Mouse (Mus musculus): Measurements from ENCODE around the gene Ythdc1. TPM values are rescaled to one million over a fixed set of nuclear protein-coding genes. Genes with fewer than 3 reads are reported as not detected.
"Not testable (repeated sequence)": the region's sequence is repeated elsewhere in the genome, so short reads cannot be mapped to it uniquely, and the experiment has no call there.

Gene Ythdc1
- 270 and 271 TPM in 2 replicates for total RNA-seq (2017)

- ATAC-seq (replicated peaks in 1 of 2; ENCODE audit: insufficient read depth in 1 of 2, low FRiP score in 2 of 2, low TSS enrichment in 1 of 2, low read depth in 1 of 2, poor library complexity in 2 of 2, severe bottlenecking in 2 of 2): peak; percentile 94 to 95
Observed at GRCm38 (mm10) chr5:86803962-86804940, at the start of gene Ythdc1. TSS of gene Ythdc1 (plus strand) at chr5:86804221.

- no peak for ATAC-seq (replicated peaks in 1 of 2; ENCODE audit: insufficient read depth in 1 of 2, low FRiP score in 2 of 2, low TSS enrichment in 1 of 2, low read depth in 1 of 2, poor library complexity in 2 of 2, severe bottlenecking in 2 of 2)
Observed at GRCm38 (mm10) chr5:86769015-86769658, 34.9 kb upstream of the Ythdc1 start.

DNA sequence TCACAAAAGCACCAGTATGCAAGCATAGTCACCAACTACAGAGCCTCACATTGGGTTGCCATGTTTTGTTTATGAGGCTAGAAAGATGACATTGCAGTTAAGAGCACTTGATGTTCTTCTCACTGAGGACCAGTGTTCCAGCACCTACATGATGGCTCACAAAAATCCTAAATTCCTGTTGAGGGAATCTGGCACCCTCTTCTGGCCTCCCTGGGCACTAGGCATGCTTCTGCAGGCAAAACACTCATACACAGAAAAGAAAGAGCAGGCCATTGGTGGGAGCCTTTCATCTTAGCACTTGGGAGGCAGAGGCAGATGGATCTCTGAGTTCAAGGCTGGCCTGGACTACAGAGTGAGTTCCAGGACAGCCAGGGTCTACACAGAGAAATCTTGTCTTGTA is 33.0 kb upstream of the Ythdc1 start:
- ATAC-seq (replicated peaks in 1 of 2; ENCODE audit: insufficient read depth in 1 of 2, low FRiP score in 2 of 2, low TSS enrichment in 1 of 2, low read depth in 1 of 2, poor library complexity in 2 of 2, severe bottlenecking in 2 of 2): no peak

DNA sequence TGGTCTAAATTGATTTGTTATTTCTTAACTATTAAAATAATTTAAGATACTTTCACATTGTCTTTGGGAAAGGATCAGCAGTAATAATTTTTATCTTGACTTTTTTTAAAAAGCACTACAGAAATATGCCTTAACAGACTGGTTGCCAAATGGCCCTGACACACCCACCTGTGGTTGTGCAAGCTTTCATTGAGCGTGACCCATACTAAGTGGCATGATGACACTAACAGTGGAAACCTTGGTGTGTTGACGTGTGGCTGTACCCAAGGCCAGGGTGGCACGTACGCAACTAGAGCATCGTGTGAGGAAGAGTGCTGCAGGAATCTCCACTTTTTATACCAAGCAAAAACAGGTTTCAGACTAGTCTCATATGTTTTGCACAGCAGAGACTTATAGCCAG is 27.1 kb upstream of the Ythdc1 start:
- ATAC-seq (replicated peaks in 1 of 2; ENCODE audit: insufficient read depth in 1 of 2, low FRiP score in 2 of 2, low TSS enrichment in 1 of 2, low read depth in 1 of 2, poor library complexity in 2 of 2, severe bottlenecking in 2 of 2): no peak

DNA sequence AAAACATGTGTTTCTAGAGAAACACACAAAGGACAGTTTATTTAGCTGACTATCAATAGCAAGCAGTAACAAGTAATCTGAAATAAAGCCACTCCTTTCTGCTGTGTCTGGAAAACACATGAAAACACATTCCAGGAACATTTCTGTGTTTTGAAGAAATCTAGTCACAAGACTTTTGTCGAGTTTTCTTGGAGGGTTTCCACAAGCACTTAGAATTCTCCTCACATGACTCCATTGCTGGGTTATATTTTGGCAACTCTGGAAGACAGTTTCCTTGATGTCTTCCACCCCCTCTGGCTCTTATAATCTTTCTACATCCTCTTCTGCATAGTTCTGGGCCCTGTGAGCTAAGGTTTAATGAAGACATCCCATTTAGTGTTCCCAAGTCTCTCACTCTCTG is 25.6 kb upstream of the Ythdc1 start:
- no peak for ATAC-seq (replicated peaks in 1 of 2; ENCODE audit: insufficient read depth in 1 of 2, low FRiP score in 2 of 2, low TSS enrichment in 1 of 2, low read depth in 1 of 2, poor library complexity in 2 of 2, severe bottlenecking in 2 of 2)

DNA sequence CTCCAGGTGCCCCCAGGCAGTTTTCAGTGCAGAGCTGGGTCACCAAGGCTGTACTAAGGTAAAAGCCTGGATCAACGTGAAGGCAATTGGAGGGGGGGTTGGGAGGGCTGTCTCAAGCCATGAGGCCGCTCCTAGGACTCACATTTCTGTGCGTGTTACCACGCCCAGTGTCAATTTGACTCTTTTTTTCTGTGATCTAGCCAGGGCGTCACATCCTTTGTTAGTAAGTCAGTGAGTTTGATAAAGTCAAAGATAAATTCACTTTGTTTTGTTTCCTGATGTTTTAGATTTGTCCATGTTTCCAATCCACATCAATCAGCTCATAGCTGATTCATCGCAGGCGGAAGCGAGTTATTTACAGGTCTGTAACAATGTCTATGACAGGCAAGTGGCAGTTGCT is 21.0 kb upstream of the Ythdc1 start:
- no peak for ATAC-seq (replicated peaks in 1 of 2; ENCODE audit: insufficient read depth in 1 of 2, low FRiP score in 2 of 2, low TSS enrichment in 1 of 2, low read depth in 1 of 2, poor library complexity in 2 of 2, severe bottlenecking in 2 of 2)

- no peak for ATAC-seq (replicated peaks in 1 of 2; ENCODE audit: insufficient read depth in 1 of 2, low FRiP score in 2 of 2, low TSS enrichment in 1 of 2, low read depth in 1 of 2, poor library complexity in 2 of 2, severe bottlenecking in 2 of 2)
Observed at GRCm38 (mm10) chr5:86784205-86784604, 19.8 kb upstream of the Ythdc1 start.

- no peak for ATAC-seq (replicated peaks in 1 of 2; ENCODE audit: insufficient read depth in 1 of 2, low FRiP score in 2 of 2, low TSS enrichment in 1 of 2, low read depth in 1 of 2, poor library complexity in 2 of 2, severe bottlenecking in 2 of 2)
Observed at GRCm38 (mm10) chr5:86786798-86787197, 17.2 kb upstream of the Ythdc1 start.

GRCm38 (mm10) chr5:86789954-86790353 is 14.1 kb upstream of the Ythdc1 start:
- ATAC-seq (replicated peaks in 1 of 2; ENCODE audit: insufficient read depth in 1 of 2, low FRiP score in 2 of 2, low TSS enrichment in 1 of 2, low read depth in 1 of 2, poor library complexity in 2 of 2, severe bottlenecking in 2 of 2): no peak

GRCm38 (mm10) chr5:86792249-86792648 is 11.8 kb upstream of the Ythdc1 start:
- ATAC-seq (replicated peaks in 1 of 2; ENCODE audit: insufficient read depth in 1 of 2, low FRiP score in 2 of 2, low TSS enrichment in 1 of 2, low read depth in 1 of 2, poor library complexity in 2 of 2, severe bottlenecking in 2 of 2): peak; percentile 79 to 84

DNA sequence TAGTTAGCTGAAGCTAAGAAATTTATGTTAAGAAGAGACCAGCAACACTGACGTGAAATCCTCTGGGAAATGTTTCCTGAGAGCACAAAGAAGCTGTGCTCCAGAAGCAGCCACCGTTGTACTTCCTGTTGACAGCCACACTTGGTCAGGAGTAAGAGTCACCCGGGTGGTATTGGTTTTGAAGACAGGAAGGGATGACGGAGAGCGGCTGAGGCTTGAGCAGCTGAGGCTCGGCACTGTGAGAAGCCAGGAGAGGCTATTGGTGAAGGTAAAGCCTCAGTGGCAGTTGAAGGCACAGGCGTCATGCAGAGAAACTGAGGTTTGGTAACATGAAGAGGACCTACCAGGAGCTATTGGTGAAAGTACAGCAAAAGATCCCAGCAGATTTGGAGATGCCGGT is 11.2 kb upstream of the Ythdc1 start:
- peak; percentile 85 to 86 for ATAC-seq (replicated peaks in 1 of 2; ENCODE audit: insufficient read depth in 1 of 2, low FRiP score in 2 of 2, low TSS enrichment in 1 of 2, low read depth in 1 of 2, poor library complexity in 2 of 2, severe bottlenecking in 2 of 2)

DNA sequence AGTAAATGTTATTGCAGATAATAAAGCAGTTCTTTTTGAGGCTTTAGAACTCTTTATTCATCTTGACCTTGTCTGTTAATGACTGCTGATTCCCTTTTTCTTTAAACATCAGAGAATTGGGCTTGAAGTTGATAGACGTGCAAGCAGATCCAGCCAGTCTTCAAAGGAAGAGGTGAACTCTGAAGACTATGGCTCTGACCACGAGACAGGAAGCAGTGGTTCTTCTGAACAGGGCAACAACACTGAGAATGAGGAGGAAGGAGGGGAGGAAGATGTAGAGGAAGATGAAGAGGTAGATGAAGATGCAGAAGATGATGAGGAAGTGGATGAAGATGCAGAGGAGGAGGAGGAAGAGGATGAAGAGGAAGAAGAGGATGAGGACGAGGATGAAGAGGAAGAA is 12.8 kb downstream of the Ythdc1 start:
- 0 out of 4 replicates have a peak, but pooled peaks of 1 of the 2 experiments have one; percentile 45 for ATAC-seq (replicated peaks in 1 of 2; ENCODE audit: insufficient read depth in 1 of 2, low FRiP score in 2 of 2, low TSS enrichment in 1 of 2, low read depth in 1 of 2, poor library complexity in 2 of 2, severe bottlenecking in 2 of 2)

DNA sequence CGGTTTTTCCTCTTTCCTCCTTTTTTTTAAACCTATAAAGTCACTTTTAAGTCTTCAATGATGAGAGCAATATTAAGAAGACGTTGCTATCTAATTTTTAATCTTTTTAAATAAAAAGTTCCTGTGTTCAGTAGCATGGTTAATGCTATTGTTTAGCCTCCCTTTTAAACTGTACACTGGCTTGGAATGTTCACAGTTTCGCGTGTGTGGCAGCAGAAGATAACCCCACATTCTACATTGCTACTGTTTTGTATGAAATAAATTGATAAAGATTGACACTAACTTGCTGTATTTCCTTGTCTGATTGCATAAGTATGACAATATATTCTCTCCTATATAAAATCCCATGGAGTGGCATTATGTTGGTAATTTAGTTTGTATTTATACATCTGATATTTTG is 32.4 kb downstream of the Ythdc1 start:
- not testable (repeated sequence) for ATAC-seq (replicated peaks in 1 of 2; ENCODE audit: insufficient read depth in 1 of 2, low FRiP score in 2 of 2, low TSS enrichment in 1 of 2, low read depth in 1 of 2, poor library complexity in 2 of 2, severe bottlenecking in 2 of 2)

DNA sequence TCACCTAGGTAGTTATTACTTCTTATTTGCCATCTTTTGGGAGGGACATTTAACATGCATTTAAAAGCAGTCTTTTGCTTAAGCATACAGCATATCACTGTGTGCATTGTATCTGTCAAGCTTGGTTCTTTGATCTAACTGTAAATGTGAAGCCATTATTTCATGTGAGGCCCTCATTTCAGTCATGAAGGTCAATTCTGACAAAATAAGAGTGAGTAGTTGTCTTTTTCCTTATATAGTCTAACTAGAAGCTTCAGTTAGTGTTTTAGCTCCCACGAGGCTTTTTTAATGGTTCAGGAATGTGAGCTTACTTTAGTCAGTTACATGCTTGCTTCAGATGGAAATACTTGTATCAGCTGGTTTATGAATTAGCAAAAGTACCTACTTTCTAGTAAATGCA is 34.1 kb downstream of the Ythdc1 start:
- no peak for ATAC-seq (replicated peaks in 1 of 2; ENCODE audit: insufficient read depth in 1 of 2, low FRiP score in 2 of 2, low TSS enrichment in 1 of 2, low read depth in 1 of 2, poor library complexity in 2 of 2, severe bottlenecking in 2 of 2)

GRCm38 (mm10) chr5:86839472-86839871 is 35.5 kb downstream of the Ythdc1 start:
- ATAC-seq (replicated peaks in 1 of 2; ENCODE audit: insufficient read depth in 1 of 2, low FRiP score in 2 of 2, low TSS enrichment in 1 of 2, low read depth in 1 of 2, poor library complexity in 2 of 2, severe bottlenecking in 2 of 2): no peak

- ATAC-seq (replicated peaks in 1 of 2; ENCODE audit: insufficient read depth in 1 of 2, low FRiP score in 2 of 2, low TSS enrichment in 1 of 2, low read depth in 1 of 2, poor library complexity in 2 of 2, severe bottlenecking in 2 of 2): peak; percentile 17 to 25; a peak in 1 of 4 replicates
Observed at GRCm38 (mm10) chr5:86840207-86840606, 36.2 kb downstream of the Ythdc1 start.

DNA sequence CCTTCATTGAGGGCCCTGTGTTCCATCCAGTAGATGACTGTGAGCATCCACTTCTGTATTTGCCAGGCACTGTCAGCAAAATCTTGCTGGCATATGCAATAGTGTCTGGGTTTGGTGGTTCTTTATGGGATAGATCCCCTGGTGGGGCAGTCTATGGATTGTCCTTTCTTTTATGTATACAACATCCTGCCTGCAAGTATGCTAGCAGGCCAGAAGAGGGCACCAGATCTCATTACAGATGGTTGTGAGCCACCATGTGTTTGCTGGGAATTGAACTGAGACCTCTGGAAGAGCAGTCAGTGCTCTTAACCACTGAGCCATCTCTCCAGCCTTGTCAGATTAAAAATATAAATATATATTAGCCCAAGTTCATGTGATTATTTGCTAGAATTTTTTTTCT is 37.2 kb downstream of the Ythdc1 start:
- ATAC-seq (replicated peaks in 1 of 2; ENCODE audit: insufficient read depth in 1 of 2, low FRiP score in 2 of 2, low TSS enrichment in 1 of 2, low read depth in 1 of 2, poor library complexity in 2 of 2, severe bottlenecking in 2 of 2): not testable (repeated sequence)

DNA sequence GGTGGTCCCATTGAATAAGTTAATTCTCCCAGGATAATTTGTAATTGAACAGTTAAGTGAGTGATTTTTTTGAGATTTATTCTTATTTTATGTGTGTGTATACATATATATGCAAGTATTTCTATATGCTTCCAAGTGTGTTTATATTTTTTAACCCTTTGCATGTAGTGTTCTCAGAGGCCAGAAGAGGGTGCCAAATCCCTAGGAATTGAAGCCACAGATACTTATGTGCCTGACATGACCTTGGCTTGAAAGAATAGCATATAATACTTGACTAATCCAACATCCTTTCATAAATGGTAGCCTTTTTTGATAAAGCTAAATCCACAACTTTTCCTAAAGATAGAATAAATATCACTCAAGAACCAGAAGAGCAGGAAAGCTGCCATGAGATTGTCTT is 46.1 kb downstream of the Ythdc1 start:
- ATAC-seq (replicated peaks in 1 of 2; ENCODE audit: insufficient read depth in 1 of 2, low FRiP score in 2 of 2, low TSS enrichment in 1 of 2, low read depth in 1 of 2, poor library complexity in 2 of 2, severe bottlenecking in 2 of 2): peak; percentile 59 to 60; a peak in 3 of 4 replicates

Data from hematopoietic stem cell, adult 5-6 weeks (primary cell).